Mouse (Mus musculus): Measurements from ENCODE around the gene Inpp5d. TPM values are rescaled to one million over a fixed set of nuclear protein-coding genes. Genes with fewer than 3 reads are reported as not detected.

Inpp5d gene
- polyA plus RNA-seq (2012; rRNA removed) = 278 and 301 TPM in 2 replicates

- TF ChIP-seq POLR2A (IDR thresholded peaks at IDR 0.05; ENCODE audit: control insufficient read depth, extremely low read depth, insufficient read depth, low read length, poor library complexity) (0 out of 2 replicates have a peak, but pooled peaks have one; percentile 37), CTCF (IDR thresholded peaks at IDR 0.05; ENCODE audit: borderline replicate concordance, control insufficient read depth, extremely low read depth, insufficient read depth, low read length, poor library complexity) (no peak)
- no peaks in the 10 kb centered on the region for H3K36me3 ChIP-seq (ENCODE audit: control insufficient read depth, insufficient read depth, low read length)
- peak; percentile 66 for DNase-seq
- H3K27ac ChIP-seq (ENCODE audit: control insufficient read depth, insufficient read depth, low read length) = peak within 1 kb of the TSS; percentile 80
- peaks cover 34% of the 10 kb centered on the region for H3K4me1 ChIP-seq (replicated peaks; ENCODE audit: control insufficient read depth, insufficient read depth, low read length)
- 6% methylated on average over 12 of the region's 12 CpGs for WGBS
- H3K27me3 ChIP-seq (ENCODE audit: control insufficient read depth, insufficient read depth, low read length) = no peaks in the 10 kb centered on the region
- peak within 1 kb of the TSS; percentile 85 for H3K4me3 ChIP-seq (ENCODE audit: control insufficient read depth, insufficient read depth, low read length)
Observed at GRCm38 (mm10) chr1:87620211-87620668, at the start of gene Inpp5d. Inpp5d (plus strand) TSS chr1:87620312.

- Histone ChIP-seq H3K36me3 (ENCODE audit: control insufficient read depth, insufficient read depth, low read length) (no peaks in the 10 kb centered on the region), H3K27ac (ENCODE audit: control insufficient read depth, insufficient read depth, low read length) (no peak overlapping the region), H3K27me3 (ENCODE audit: control insufficient read depth, insufficient read depth, low read length) (no peaks in the 10 kb centered on the region), H3K4me3 (ENCODE audit: control insufficient read depth, insufficient read depth, low read length) (no peak overlapping the region), H3K4me1 (replicated peaks; ENCODE audit: control insufficient read depth, insufficient read depth, low read length) (no peaks in the 10 kb centered on the region)
- DNase-seq = no peak
- WGBS = 86% methylated on average over 5 of the region's 5 CpGs
- TF ChIP-seq CTCF (IDR thresholded peaks at IDR 0.05; ENCODE audit: borderline replicate concordance, control insufficient read depth, extremely low read depth, insufficient read depth, low read length, poor library complexity) (no peak), POLR2A (IDR thresholded peaks at IDR 0.05; ENCODE audit: control insufficient read depth, extremely low read depth, insufficient read depth, low read length, poor library complexity) (no peak)
Observed at GRCm38 (mm10) chr1:87573261-87573660, 46.9 kb upstream of the Inpp5d start.

- H3K27me3 ChIP-seq (ENCODE audit: control insufficient read depth, insufficient read depth, low read length) = no peaks in the 10 kb centered on the region
- no peaks in the 10 kb centered on the region for H3K4me1 ChIP-seq (replicated peaks; ENCODE audit: control insufficient read depth, insufficient read depth, low read length)
- no peak for DNase-seq
- H3K27ac ChIP-seq (ENCODE audit: control insufficient read depth, insufficient read depth, low read length) = no peak within 1 kb of the TSS
- no peak for TF ChIP-seq CTCF (IDR thresholded peaks at IDR 0.05; ENCODE audit: borderline replicate concordance, control insufficient read depth, extremely low read depth, insufficient read depth, low read length, poor library complexity)
- no peak for TF ChIP-seq POLR2A (IDR thresholded peaks at IDR 0.05; ENCODE audit: control insufficient read depth, extremely low read depth, insufficient read depth, low read length, poor library complexity)
- 92% methylated on average over 6 of the region's 6 CpGs for WGBS
- H3K36me3 ChIP-seq (ENCODE audit: control insufficient read depth, insufficient read depth, low read length) = no peaks in the 10 kb centered on the region
- no peak within 1 kb of the TSS for H3K4me3 ChIP-seq (ENCODE audit: control insufficient read depth, insufficient read depth, low read length)
Observed at GRCm38 (mm10) chr1:87573800-87574215, 46.3 kb upstream of the Inpp5d start, which contains the start of gene Ngef. Ngef (minus strand) TSS chr1:87573870.

GRCm38 (mm10) chr1:87574353-87574752, 45.8 kb upstream of the Inpp5d start:
- H3K27me3 ChIP-seq (ENCODE audit: control insufficient read depth, insufficient read depth, low read length) = no peaks in the 10 kb centered on the region
- no peaks in the 10 kb centered on the region for H3K4me1 ChIP-seq (replicated peaks; ENCODE audit: control insufficient read depth, insufficient read depth, low read length)
- no peak overlapping the region for H3K4me3 ChIP-seq (ENCODE audit: control insufficient read depth, insufficient read depth, low read length)
- no peak for DNase-seq
- H3K36me3 ChIP-seq (ENCODE audit: control insufficient read depth, insufficient read depth, low read length) = no peaks in the 10 kb centered on the region
- WGBS = 93% methylated on average over 6 of the region's 6 CpGs
- TF ChIP-seq POLR2A (IDR thresholded peaks at IDR 0.05; ENCODE audit: control insufficient read depth, extremely low read depth, insufficient read depth, low read length, poor library complexity) (no peak), CTCF (IDR thresholded peaks at IDR 0.05; ENCODE audit: borderline replicate concordance, control insufficient read depth, extremely low read depth, insufficient read depth, low read length, poor library complexity) (no peak)
- H3K27ac ChIP-seq (ENCODE audit: control insufficient read depth, insufficient read depth, low read length) = no peak overlapping the region

- Histone ChIP-seq H3K4me1 (replicated peaks; ENCODE audit: control insufficient read depth, insufficient read depth, low read length) (no peaks in the 10 kb centered on the region), H3K27me3 (ENCODE audit: control insufficient read depth, insufficient read depth, low read length) (no peaks in the 10 kb centered on the region), H3K4me3 (ENCODE audit: control insufficient read depth, insufficient read depth, low read length) (no peak overlapping the region), H3K36me3 (ENCODE audit: control insufficient read depth, insufficient read depth, low read length) (no peaks in the 10 kb centered on the region), H3K27ac (ENCODE audit: control insufficient read depth, insufficient read depth, low read length) (no peak overlapping the region)
- 89% methylated on average over 7 of the region's 7 CpGs for WGBS
- DNase-seq = no peak
- TF ChIP-seq CTCF (IDR thresholded peaks at IDR 0.05; ENCODE audit: borderline replicate concordance, control insufficient read depth, extremely low read depth, insufficient read depth, low read length, poor library complexity) (no peak), POLR2A (IDR thresholded peaks at IDR 0.05; ENCODE audit: control insufficient read depth, extremely low read depth, insufficient read depth, low read length, poor library complexity) (no peak)
Observed at GRCm38 (mm10) chr1:87574785-87575184, 45.3 kb upstream of the Inpp5d start.

- no peak for DNase-seq
- H3K36me3 ChIP-seq (ENCODE audit: control insufficient read depth, insufficient read depth, low read length) = no peaks in the 10 kb centered on the region
- H3K27ac ChIP-seq (ENCODE audit: control insufficient read depth, insufficient read depth, low read length) = no peak overlapping the region
- no peak overlapping the region for H3K4me3 ChIP-seq (ENCODE audit: control insufficient read depth, insufficient read depth, low read length)
- WGBS = 96% methylated on average over 6 of the region's 6 CpGs
- TF ChIP-seq CTCF (IDR thresholded peaks at IDR 0.05; ENCODE audit: borderline replicate concordance, control insufficient read depth, extremely low read depth, insufficient read depth, low read length, poor library complexity) (no peak), POLR2A (IDR thresholded peaks at IDR 0.05; ENCODE audit: control insufficient read depth, extremely low read depth, insufficient read depth, low read length, poor library complexity) (no peak)
- no peaks in the 10 kb centered on the region for H3K4me1 ChIP-seq (replicated peaks; ENCODE audit: control insufficient read depth, insufficient read depth, low read length)
- no peaks in the 10 kb centered on the region for H3K27me3 ChIP-seq (ENCODE audit: control insufficient read depth, insufficient read depth, low read length)
Observed at GRCm38 (mm10) chr1:87578965-87579364, 41.1 kb upstream of the Inpp5d start.

- Histone ChIP-seq H3K27ac (ENCODE audit: control insufficient read depth, insufficient read depth, low read length) (no peak overlapping the region), H3K4me3 (ENCODE audit: control insufficient read depth, insufficient read depth, low read length) (no peak overlapping the region), H3K27me3 (ENCODE audit: control insufficient read depth, insufficient read depth, low read length) (no peaks in the 10 kb centered on the region), H3K4me1 (replicated peaks; ENCODE audit: control insufficient read depth, insufficient read depth, low read length) (no peaks in the 10 kb centered on the region), H3K36me3 (ENCODE audit: control insufficient read depth, insufficient read depth, low read length) (no peaks in the 10 kb centered on the region)
- TF ChIP-seq POLR2A (IDR thresholded peaks at IDR 0.05; ENCODE audit: control insufficient read depth, extremely low read depth, insufficient read depth, low read length, poor library complexity) (no peak), CTCF (IDR thresholded peaks at IDR 0.05; ENCODE audit: borderline replicate concordance, control insufficient read depth, extremely low read depth, insufficient read depth, low read length, poor library complexity) (no peak)
- 65% methylated on average over 3 of the region's 3 CpGs for WGBS
- no peak for DNase-seq
Observed at GRCm38 (mm10) chr1:87580824-87581223, 39.3 kb upstream of the Inpp5d start.
